Mouse (Mus musculus): Measurements from ENCODE around the gene Rbfox1. TPM values are rescaled to one million over a fixed set of nuclear protein-coding genes. Genes with fewer than 3 reads are reported as not detected.

Gene Rbfox1
- not detected for total RNA-seq (2023)

GRCm38 (mm10) chr16:5884746-5885689, at the start of gene Rbfox1:
Gene Rbfox1, plus strand, starts transcription at chr16:5885355.

